Mouse (Mus musculus) midbrain, postnatal 0 days (tissue): Measurements from ENCODE around the gene Ergic1. TPM values are rescaled to one million over a fixed set of nuclear protein-coding genes. Genes with fewer than 3 reads are reported as not detected.

Source experiments
- ATAC-seq: fragments of 200-750 bp; cut with Nextera tagmentation; 2 replicates; pipeline ENCODE4 v1.8.0; 2017; ENCODE audit warnings: moderate number of reproducible peaks, mild to moderate bottlenecking, moderate TSS enrichment, moderate library complexity; ENCODE audit not compliant: low FRiP score
- DNase-seq: peaks from one replicate; pipeline ENCODE4 v3.0.0-alpha.2; 2015; ENCODE audit warnings: low spot score
- H3K27ac ChIP-seq: fragments of 300-500 bp; sonication (generic); 2 replicates; pipeline ENCODE4 v1.5.1; 2014; ENCODE audit warnings: low read depth, mild to moderate bottlenecking, low read length, mixed read lengths
- H3K27me3 ChIP-seq: fragments of 300-500 bp; sonication (generic); 2 replicates; pipeline ENCODE4 v1.6.1; 2014; ENCODE audit warnings: low read length, control low read depth, mixed read lengths; ENCODE audit not compliant: insufficient read depth
- H3K36me3 ChIP-seq: fragments of 300-500 bp; sonication (generic); 2 replicates; pipeline ENCODE4 v1.6.1; 2014; ENCODE audit warnings: low read length, control low read depth, mixed read lengths; ENCODE audit not compliant: insufficient read depth
- H3K4me1 ChIP-seq: fragments of 300-500 bp; sonication (generic); 2 replicates; pipeline ENCODE4 v1.6.1; 2014; ENCODE audit warnings: mild to moderate bottlenecking, control low read depth, antibody characterized with exemption, low read length, mixed read lengths; ENCODE audit not compliant: insufficient read depth
- H3K4me2 ChIP-seq: fragments of 300-500 bp; sonication (generic); 2 replicates; pipeline ENCODE4 v1.6.1; 2014; ENCODE audit warnings: low read depth, mild to moderate bottlenecking, low read length, mixed read lengths; ENCODE audit not compliant: poor library complexity, severe bottlenecking
- H3K4me3 ChIP-seq: fragments of 300-500 bp; sonication (generic); 2 replicates; pipeline ENCODE4 v1.5.1; 2014; ENCODE audit warnings: low read depth, mild to moderate bottlenecking, low read length, moderate library complexity
- H3K9ac ChIP-seq: fragments of 300-500 bp; sonication (generic); replicated peaks from 2 replicates; pipeline ENCODE4 v1.6.1; 2014; ENCODE audit warnings: mild to moderate bottlenecking, low read length, moderate library complexity, mixed read lengths; ENCODE audit not compliant: poor library complexity, severe bottlenecking
- H3K9me3 ChIP-seq: fragments of 300-500 bp; sonication (generic); 2 replicates; pipeline ENCODE4 v1.6.1; 2016; ENCODE audit warnings: low read length, control low read depth
- CTCF ChIP-seq: IDR thresholded peaks from 2 replicates; pipeline ENCODE4 v1.5.1; 2016; ENCODE audit warnings: antibody characterized with exemption, mild to moderate bottlenecking
- WGBS: fragments of 180-500 bp; shearing (Covaris S2); extraction: QIAGEN DNeasy Blood & Tissue Kit; methylation state at CpG from one replicate; pipeline ENCODE4 v1.1.7; 2014; 5-methylcytosine and 5-hydroxymethylcytosine counted together
- polyA plus RNA-seq: library from polyadenylated mRNA; unstranded; fragments of >200 nt; fragmentation: Nextera tagmentation; extraction: Ambion mirVana; gene quantifications from 2 replicates; pipeline ENCODE4 v1.2.1, GENCODE M21; 2015
- total RNA-seq: library from RNA; depleted of rRNA; stranded (reverse); fragments of >200 nt; gene quantifications from 2 replicates; pipeline ENCODE4 v1.2.3, GENCODE M21; 2014

The Ergic1 gene
- total and polyA plus RNA-seq, 2 experiments from 2014 or later, result 99.6 to 216 TPM

DNA sequence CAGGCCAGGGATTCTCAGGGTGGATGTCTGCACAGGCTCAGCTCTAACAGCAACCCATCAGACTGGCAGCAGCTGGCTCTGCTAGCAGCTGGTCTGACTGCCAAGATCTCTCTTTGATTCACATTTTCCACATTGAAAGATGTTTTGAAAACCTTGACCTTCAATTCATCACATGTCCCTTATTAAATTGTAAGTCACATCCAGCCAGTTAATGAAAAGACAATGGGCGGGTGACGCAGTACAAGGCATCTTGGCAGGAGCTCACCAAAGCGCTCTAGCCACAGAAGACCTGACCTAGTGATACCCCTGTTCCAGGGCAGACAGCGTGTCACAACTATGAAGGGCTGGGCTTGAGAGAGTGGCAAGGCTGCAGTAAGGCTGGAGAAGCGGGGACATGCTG lies 21.0 kb downstream of the Ergic1 start:
- H3K4me3 ChIP-seq, result no peak overlapping the region
- no peaks in the 10 kb centered on the region for H3K4me1 ChIP-seq
- 77% methylated on average over 5 of the region's 5 CpGs for WGBS
- no peak for TF ChIP-seq CTCF
- H3K9ac ChIP-seq, result no peak overlapping the region
- H3K27me3 ChIP-seq, result no peaks in the 10 kb centered on the region
- DNase-seq (peak; percentile 64), ATAC-seq (no peak)
- H3K36me3 ChIP-seq, result no peaks in the 10 kb centered on the region
- no peak overlapping the region for H3K4me2 ChIP-seq
- H3K27ac ChIP-seq, result no peak overlapping the region
- H3K9me3 ChIP-seq, result no peaks in the 10 kb centered on the region

DNA sequence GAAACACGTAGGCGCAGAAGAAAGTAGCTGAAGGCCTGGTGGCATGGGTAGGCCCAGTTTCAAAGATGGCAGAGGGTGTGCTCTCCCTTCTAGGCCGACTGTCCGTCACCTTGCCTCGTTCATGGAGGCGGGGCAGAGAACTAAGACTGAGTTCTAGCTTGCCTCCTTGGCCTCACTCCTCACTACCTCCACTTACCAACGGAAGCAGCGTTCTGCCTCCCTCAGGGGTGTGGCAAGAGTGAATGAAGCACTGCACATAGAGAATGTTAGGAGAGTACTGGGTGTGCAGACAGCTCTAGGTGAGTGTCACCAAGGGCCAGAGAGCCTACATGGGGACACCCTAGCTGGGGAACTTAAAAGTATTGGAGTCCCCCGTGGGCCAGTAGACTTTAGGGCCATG lies 21.8 kb downstream of the Ergic1 start:
- Histone ChIP-seq H3K4me2 (no peak overlapping the region), H3K9me3 (no peaks in the 10 kb centered on the region), H3K4me1 (no peaks in the 10 kb centered on the region), H3K9ac (no peak overlapping the region), H3K4me3 (no peak overlapping the region), H3K27ac (no peak overlapping the region), H3K36me3 (no peaks in the 10 kb centered on the region), H3K27me3 (no peaks in the 10 kb centered on the region)
- TF ChIP-seq CTCF, result no peak
- no peak for DNase-seq
- 94% methylated on average over 9 of the region's 9 CpGs for WGBS
- no peak for ATAC-seq

DNA sequence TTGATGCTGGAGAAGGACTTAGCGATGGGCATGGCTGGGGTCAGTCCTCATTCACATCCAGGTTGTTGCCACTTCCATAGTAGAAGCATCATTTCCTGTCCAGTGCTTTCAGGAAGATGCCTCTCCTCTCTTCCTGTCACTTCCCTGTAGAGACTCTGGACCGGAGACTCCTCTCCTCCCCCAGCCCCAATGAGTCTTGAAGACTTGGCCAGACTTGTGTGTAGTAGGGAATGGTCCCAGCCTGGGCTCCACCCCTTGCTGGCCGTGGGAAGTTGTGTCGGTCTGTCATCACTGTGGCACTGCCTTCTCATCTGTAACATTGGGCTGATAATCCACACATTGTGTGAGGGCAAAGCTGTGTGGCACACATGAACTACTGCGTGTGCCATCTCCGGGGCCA lies 22.3 kb downstream of the Ergic1 start:
- H3K9ac ChIP-seq, result no peak overlapping the region
- H3K4me2 ChIP-seq, result no peak overlapping the region
- no peaks in the 10 kb centered on the region for H3K4me1 ChIP-seq
- H3K4me3 ChIP-seq, result no peak overlapping the region
- H3K27me3 ChIP-seq, result no peaks in the 10 kb centered on the region
- H3K9me3 ChIP-seq, result no peaks in the 10 kb centered on the region
- no peak for TF ChIP-seq CTCF
- H3K36me3 ChIP-seq, result no peaks in the 10 kb centered on the region
- DNase-seq (no peak), ATAC-seq (no peak)
- 88% methylated on average over 6 of the region's 6 CpGs for WGBS
- H3K27ac ChIP-seq, result no peak overlapping the region

DNA sequence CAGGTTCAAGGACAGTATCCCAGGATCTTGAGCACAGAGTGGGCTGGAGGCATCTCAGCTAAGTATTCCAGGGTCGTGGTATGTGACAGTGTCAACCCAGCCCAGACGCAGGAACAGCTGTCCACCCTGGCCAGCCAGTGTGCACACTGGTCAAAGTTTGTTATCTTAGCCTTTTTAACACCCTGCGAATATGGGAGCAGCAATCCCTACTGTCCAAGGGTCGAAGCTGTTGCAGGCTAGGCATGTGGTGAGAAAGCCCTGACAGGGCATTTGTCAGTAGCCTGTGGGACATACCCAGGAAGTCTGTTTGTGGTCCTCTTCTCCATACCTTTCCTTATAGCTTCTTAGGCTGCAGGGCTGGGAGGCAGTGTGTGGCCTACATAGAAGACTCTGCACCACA lies 22.8 kb downstream of the Ergic1 start:
- WGBS, result 98% methylated on average over 4 of the region's 4 CpGs
- no peak overlapping the region for H3K27ac ChIP-seq
- no peak overlapping the region for H3K4me2 ChIP-seq
- no peak for DNase-seq
- no peaks in the 10 kb centered on the region for H3K27me3 ChIP-seq
- no peaks in the 10 kb centered on the region for H3K4me1 ChIP-seq
- no peaks in the 10 kb centered on the region for H3K9me3 ChIP-seq
- H3K4me3 ChIP-seq, result no peak overlapping the region
- no peak overlapping the region for H3K9ac ChIP-seq
- H3K36me3 ChIP-seq, result 0 out of 2 replicates have a peak, but pooled peaks cover 2% of the 10 kb centered on the region
- ATAC-seq, result no peak
- TF ChIP-seq CTCF, result no peak

GRCm38 (mm10) chr17:26584558-26585136 lies 23.4 kb downstream of the Ergic1 start:
- Histone ChIP-seq H3K4me3 (no peak overlapping the region), H3K27ac (peak overlapping the region; percentile 32; the same call in 1 of the 2 replicates), H3K27me3 (no peaks in the 10 kb centered on the region), H3K9me3 (no peaks in the 10 kb centered on the region), H3K4me1 (no peaks in the 10 kb centered on the region), H3K4me2 (no peak overlapping the region), H3K36me3 (0 out of 2 replicates have a peak, but pooled peaks cover 2% of the 10 kb centered on the region), H3K9ac (no peak overlapping the region)
- WGBS, result 55% methylated on average over 15 of the region's 15 CpGs
- DNase-seq (peak; percentile 70), ATAC-seq (peak; percentile 34; the same call in 1 of the 2 replicates)
- no peak for TF ChIP-seq CTCF

DNA sequence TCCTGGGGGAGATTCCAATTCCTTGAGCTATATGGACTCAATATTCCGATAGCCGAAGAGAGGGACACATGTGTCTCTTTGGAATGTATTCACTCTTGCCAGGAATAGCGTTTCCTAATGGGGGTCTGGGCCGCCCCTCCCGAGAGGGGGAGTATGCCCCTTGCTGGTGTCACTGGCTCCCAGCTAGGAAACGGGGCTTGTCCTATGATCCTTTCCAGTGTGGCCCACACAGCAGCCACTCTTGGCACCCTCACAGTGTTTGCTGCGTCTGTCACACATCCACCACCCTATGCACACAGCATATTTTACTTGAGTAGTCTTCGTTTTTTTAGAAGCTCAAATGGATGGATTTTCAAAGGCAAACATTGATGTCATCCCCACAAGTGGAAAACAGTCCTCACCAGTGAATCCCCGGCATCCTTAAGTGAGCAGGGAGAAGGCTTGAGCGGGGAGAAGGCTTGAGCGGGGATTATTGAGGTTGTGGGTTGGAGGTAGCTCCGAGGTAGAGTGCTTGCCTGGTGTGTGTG lies 26.7 kb downstream of the Ergic1 start:
- no peaks in the 10 kb centered on the region for H3K9me3 ChIP-seq
- H3K4me2 ChIP-seq, result no peak overlapping the region
- TF ChIP-seq CTCF, result no peak
- H3K36me3 ChIP-seq, result 0 out of 2 replicates have a peak, but pooled peaks cover 6% of the 10 kb centered on the region
- no peaks in the 10 kb centered on the region for H3K27me3 ChIP-seq
- DNase-seq, result no peak
- no peak for ATAC-seq
- no peak overlapping the region for H3K9ac ChIP-seq
- no peak overlapping the region for H3K27ac ChIP-seq
- no peak overlapping the region for H3K4me3 ChIP-seq
- WGBS, result 91% methylated on average over 12 of the region's 12 CpGs
- no peaks in the 10 kb centered on the region for H3K4me1 ChIP-seq
